Mouse (Mus musculus) embryonic facial prominence, embryonic 13.5 days (tissue): ENCODE data around the gene Sh2d7. TPM values are rescaled to one million over a fixed set of nuclear protein-coding genes. Genes with fewer than 3 reads are reported as not detected.
"Not testable (repeated sequence)": the region's sequence is repeated elsewhere in the genome, so short reads cannot be mapped to it uniquely, and the experiment has no call there.

Experiments
- ATAC-seq: fragments of 200-750 bp; cut with Nextera tagmentation; 2 replicates; pipeline ENCODE4 v1.8.0; 2017; ENCODE audit warnings: low read depth; ENCODE audit not compliant: insufficient number of reproducible peaks, insufficient read depth, low FRiP score, low TSS enrichment
- H3K27ac ChIP-seq: fragments of 300-500 bp; sonication (generic); 2 replicates; pipeline ENCODE4 v1.5.1; 2015; ENCODE audit warnings: moderate library complexity, mild to moderate bottlenecking, inconsistent platforms
- H3K27me3 ChIP-seq: fragments of 300-500 bp; sonication (generic); 2 replicates; pipeline ENCODE4 v1.6.1; 2015; ENCODE audit warnings: mild to moderate bottlenecking, inconsistent platforms
- H3K36me3 ChIP-seq: fragments of 300-500 bp; sonication (generic); 2 replicates; pipeline ENCODE4 v1.6.1; 2015; ENCODE audit warnings: mild to moderate bottlenecking, inconsistent platforms
- H3K4me1 ChIP-seq: fragments of 300-500 bp; sonication (generic); 2 replicates; pipeline ENCODE4 v1.6.1; 2015; ENCODE audit warnings: inconsistent platforms
- H3K4me2 ChIP-seq: fragments of 300-500 bp; sonication (generic); 2 replicates; pipeline ENCODE4 v1.6.1; 2015; ENCODE audit warnings: moderate library complexity, mild to moderate bottlenecking, inconsistent platforms
- H3K4me3 ChIP-seq: fragments of 300-500 bp; sonication (generic); 2 replicates; pipeline ENCODE4 v1.5.1; 2015; ENCODE audit warnings: mild to moderate bottlenecking, inconsistent platforms
- H3K9ac ChIP-seq: fragments of 300-500 bp; sonication (generic); 2 replicates; pipeline ENCODE4 v1.6.1; 2015; ENCODE audit warnings: mild to moderate bottlenecking, inconsistent platforms
- H3K9me3 ChIP-seq: fragments of 300-500 bp; sonication (generic); 2 replicates; pipeline ENCODE4 v1.6.1; 2016; ENCODE audit warnings: inconsistent platforms
- WGBS: fragments of 180-500 bp; shearing (Covaris S2); methylation state at CpG from one replicate; pipeline ENCODE4 v1.1.7; 2015; ENCODE audit warnings: mixed read lengths; 5-methylcytosine and 5-hydroxymethylcytosine counted together
- polyA plus RNA-seq: library from polyadenylated mRNA; unstranded; fragments of >200 nt; fragmentation: Nextera tagmentation; extraction: Ambion mirVana; gene quantifications from 2 replicates; pipeline ENCODE4 v1.2.1, GENCODE M21; 2015

Gene Sh2d7
- polyA plus RNA-seq, 1 experiment from 2014 or later, result not detected

DNA sequence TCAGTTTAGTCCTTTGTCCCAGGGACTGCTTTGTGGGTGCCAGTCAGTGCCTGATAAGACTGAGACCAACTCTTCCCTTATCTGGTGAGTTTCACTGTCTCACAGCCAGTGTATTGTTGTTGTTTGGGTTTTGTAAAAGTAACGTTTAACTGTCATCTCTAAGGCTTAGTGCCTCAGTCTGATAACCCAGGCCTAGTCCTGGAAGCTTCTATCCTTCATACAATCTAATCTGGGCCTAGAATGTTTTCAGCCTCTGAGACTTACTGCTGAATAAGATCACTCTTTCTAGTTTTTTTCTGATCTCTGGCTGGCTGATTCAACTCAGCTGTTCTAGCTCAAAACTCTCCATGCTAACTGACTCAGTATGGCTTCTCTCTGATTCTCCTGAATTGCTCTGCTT is 44.9 kb downstream of the Sh2d7 start:
- ATAC-seq, result no peak
- H3K4me1 ChIP-seq, result peaks cover 13% of the 10 kb centered on the region
- H3K9ac ChIP-seq, result no peak overlapping the region
- no peak overlapping the region for H3K4me3 ChIP-seq
- H3K27me3 ChIP-seq, result no peaks in the 10 kb centered on the region
- no peak overlapping the region for H3K4me2 ChIP-seq
- H3K27ac ChIP-seq, result no peak overlapping the region
- H3K36me3 ChIP-seq, result no peaks in the 10 kb centered on the region
- WGBS, result 65% methylated on average over 1 of the region's 1 CpGs
- peaks cover 3% of the 10 kb centered on the region; the same call in 1 of the 2 replicates for H3K9me3 ChIP-seq

DNA sequence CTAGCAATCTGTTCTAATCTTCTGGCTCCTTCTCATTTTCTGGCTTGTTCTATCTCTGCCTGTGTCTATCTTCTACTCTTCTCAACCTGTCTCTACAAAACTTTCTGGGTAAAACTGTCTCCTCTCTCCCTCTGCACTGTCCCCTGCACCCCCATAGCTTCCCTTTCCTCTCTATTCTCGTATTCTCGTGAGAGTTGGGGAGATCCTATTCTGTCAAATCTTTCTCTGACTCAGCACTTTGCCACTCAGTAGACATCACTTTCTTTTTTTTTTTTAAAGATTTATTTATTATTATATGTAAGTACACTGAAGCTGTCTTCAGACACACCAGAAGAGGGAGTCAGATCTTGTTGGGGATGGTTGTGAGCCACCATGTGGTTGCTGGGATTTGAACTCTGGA is 45.3 kb downstream of the Sh2d7 start:
- H3K4me1 ChIP-seq, result peaks cover 13% of the 10 kb centered on the region
- H3K27me3 ChIP-seq, H3K36me3 ChIP-seq, H3K4me3 ChIP-seq, ATAC-seq, H3K9ac ChIP-seq, H3K27ac ChIP-seq, H3K9me3 ChIP-seq, H3K4me2 ChIP-seq: not testable (repeated sequence)
- 83% methylated on average over 2 of the region's 2 CpGs for WGBS

DNA sequence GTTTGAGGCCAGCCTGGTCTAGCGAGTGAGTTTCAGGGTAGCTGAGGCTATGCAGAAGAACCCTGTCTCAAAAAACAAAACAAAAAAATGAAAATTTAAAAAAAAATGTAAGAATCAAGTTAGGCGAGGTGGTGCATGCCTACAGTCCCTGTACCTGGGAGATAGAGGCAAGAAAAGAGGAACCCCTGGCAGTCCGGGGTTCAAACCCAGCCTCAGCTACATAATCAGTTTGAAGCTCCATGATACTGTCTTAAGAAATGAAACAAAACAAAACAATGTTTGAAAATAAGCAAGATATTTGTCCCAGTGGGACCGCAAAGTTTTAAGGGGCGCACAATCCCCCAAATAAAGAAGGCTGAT is 47.0 kb downstream of the Sh2d7 start:
- no peaks in the 10 kb centered on the region for H3K9me3 ChIP-seq
- 0 out of 2 replicates have a peak overlapping the region, but pooled peaks have one; percentile 28 for H3K27ac ChIP-seq
- peak overlapping the region; percentile 91 for H3K4me2 ChIP-seq
- H3K9ac ChIP-seq, result peak overlapping the region; percentile 63; the same call in 1 of the 2 replicates
- H3K4me3 ChIP-seq, result peak overlapping the region; percentile 97
- ATAC-seq, result peak; percentile 28; the same call in 1 of the 2 replicates
- WGBS, result 31% methylated on average over 5 of the region's 5 CpGs
- H3K36me3 ChIP-seq, result peaks cover 8% of the 10 kb centered on the region; the same call in 1 of the 2 replicates
- peaks cover 13% of the 10 kb centered on the region for H3K4me1 ChIP-seq
- H3K27me3 ChIP-seq, result no peaks in the 10 kb centered on the region

DNA sequence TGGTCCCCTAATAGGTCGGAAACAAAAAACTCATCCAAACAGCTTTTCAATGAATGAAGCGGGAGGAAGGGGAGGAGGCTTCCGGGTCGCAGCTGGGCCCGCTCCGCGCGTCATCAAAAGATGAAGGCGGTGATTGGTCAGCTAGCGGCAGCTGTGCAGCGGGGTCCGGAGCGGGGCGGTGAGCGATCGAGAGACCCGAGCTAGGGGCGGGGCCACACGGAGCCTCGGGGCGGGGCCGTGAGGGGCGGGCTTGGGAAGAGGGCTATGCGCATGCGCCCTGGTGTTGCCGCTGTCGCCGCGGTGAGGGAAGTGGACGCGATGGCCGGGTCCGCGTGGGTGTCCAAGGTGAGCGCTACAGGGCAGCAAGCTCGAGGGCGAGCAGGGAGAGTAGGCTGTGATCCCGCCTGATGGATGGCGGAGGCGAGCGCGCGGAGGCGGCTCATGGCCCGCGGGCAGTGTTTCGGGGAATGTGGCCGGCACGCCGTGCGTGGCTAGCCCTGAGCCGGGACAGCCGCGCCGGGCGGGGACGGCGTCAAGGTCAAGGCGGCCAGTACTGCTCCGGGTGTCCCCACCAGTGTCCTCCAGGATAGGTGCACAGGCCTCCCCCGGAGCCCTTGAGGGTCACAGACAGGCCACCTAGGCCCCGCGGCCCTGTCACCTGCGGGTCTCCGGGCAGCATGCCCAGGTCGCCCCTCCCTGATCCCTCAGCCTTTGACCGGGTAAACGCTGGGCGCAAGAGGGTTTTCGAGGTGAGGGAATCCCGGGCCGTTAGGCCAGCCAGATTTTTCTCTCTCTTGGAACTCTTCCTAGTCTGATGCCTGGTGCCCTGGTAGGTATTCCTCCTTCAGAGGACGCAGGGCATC is 47.6 kb downstream of the Sh2d7 start, which contains the start of gene Idh3a:
Idh3a (plus strand) TSS at position 136 of the 863 bp plus-strand sequence.
- H3K9me3 ChIP-seq, result no peaks in the 10 kb centered on the region
- peak; percentile 96 for ATAC-seq
- WGBS, result under 1% methylated on average over 73 of the region's 73 CpGs

DNA sequence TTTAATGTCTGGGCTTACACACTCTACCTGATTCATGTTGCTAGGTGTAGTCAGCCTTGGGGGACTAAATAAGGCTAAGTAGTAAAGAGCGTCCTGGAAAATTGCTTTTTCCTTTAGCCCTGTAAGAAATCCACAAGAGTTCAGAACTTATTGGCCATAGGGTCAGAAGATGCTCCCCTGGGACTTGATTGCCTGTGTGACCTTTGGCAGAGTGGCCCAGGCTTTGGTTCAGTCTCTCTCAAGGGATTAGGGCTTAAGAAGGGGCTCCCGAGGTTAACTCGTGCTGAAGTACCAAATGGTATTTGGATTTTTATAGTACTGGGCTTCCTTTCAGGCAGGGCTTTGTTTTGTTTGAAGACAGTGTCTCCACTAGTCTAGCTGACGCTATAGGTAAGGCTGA is 49.1 kb downstream of the Sh2d7 start:
- ATAC-seq, result no peak
- H3K4me2 ChIP-seq, result peak overlapping the region; percentile 91; the same call in 1 of the 2 replicates
- no peaks in the 10 kb centered on the region for H3K9me3 ChIP-seq
- H3K27ac ChIP-seq, result no peak overlapping the region
- 0 out of 2 replicates have a peak overlapping the region, but pooled peaks have one; percentile 93 for H3K9ac ChIP-seq
- 60% methylated on average over 4 of the region's 4 CpGs for WGBS
- peaks cover 13% of the 10 kb centered on the region for H3K4me1 ChIP-seq
- peaks cover 18% of the 10 kb centered on the region for H3K36me3 ChIP-seq
- H3K27me3 ChIP-seq, result no peaks in the 10 kb centered on the region
- no peak overlapping the region for H3K4me3 ChIP-seq

More for the DNA sequence above, 47.6 kb downstream of the Sh2d7 start, which contains the start of gene Idh3a:
- Histone ChIP-seq H3K4me2 (peak within 1 kb of the TSS; percentile 91), H3K9ac (peak within 1 kb of the TSS; percentile 93), H3K27me3 (no peaks in the 10 kb centered on the region), H3K4me1 (peaks cover 13% of the 10 kb centered on the region), H3K36me3 (peaks cover 8% of the 10 kb centered on the region; the same call in 1 of the 2 replicates), H3K27ac (0 out of 2 replicates have a peak within 1 kb of the TSS, but pooled peaks have one; percentile 28), H3K4me3 (peak within 1 kb of the TSS; percentile 97)

DNA sequence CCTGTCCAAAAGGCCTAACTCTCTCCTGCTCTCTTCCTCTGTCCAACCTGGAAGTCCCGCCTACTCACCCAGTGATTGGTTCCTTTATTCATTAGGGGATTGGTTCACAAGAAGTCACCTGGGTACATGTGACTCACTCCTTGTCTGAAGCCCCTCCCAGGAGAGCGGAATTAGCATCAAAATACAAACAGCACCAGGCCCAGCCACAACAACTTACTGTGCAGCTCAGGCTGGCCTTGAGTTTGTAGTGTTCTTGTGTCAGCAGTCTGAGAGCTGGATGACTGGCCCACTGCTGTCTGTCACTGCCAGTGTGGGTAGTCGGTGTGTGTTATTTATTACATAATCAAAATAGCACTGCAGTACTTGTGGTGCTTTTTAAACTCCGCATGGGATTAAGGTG is 54.9 kb downstream of the Sh2d7 start:
- not testable (repeated sequence) for H3K9ac ChIP-seq, H3K4me1 ChIP-seq, H3K9me3 ChIP-seq, H3K4me3 ChIP-seq, ATAC-seq, H3K27me3 ChIP-seq, H3K27ac ChIP-seq, H3K4me2 ChIP-seq
- WGBS, result 80% methylated on average over 4 of the region's 4 CpGs
- H3K36me3 ChIP-seq, result peaks cover 71% of the 10 kb centered on the region

Other genes with a start within 250 kb of the Sh2d7 start
- gene Dmxl2, start 37.4 kb upstream of the Sh2d7 start, polyA plus RNA-seq, result 6.5 and 9.3 TPM in 2 replicates
- gene Cib2, start 21.2 kb downstream of the Sh2d7 start, polyA plus RNA-seq, result 36.0 and 36.4 TPM in 2 replicates
- 103 and 110 TPM in 2 replicates for gene Idh3a, start 47.4 kb downstream of the Sh2d7 start, polyA plus RNA-seq
- gene Acsbg1, start 122.9 kb downstream of the Sh2d7 start, polyA plus RNA-seq, result 1.4 and 1.6 TPM in 2 replicates
- gene Dnaja4, start 159.9 kb downstream of the Sh2d7 start, polyA plus RNA-seq, result 7.3 and 8.2 TPM in 2 replicates
- 156 and 167 TPM in 2 replicates for gene Wdr61, start 195.5 kb downstream of the Sh2d7 start, polyA plus RNA-seq
- gene Crabp1, start 225.8 kb downstream of the Sh2d7 start, polyA plus RNA-seq, result 743 and 842 TPM in 2 replicates